In genomic region chr1:88705799-88706198, GRCm38 (mm10) we compare ENCODE assay signal across 8 mouse cellular contexts. TPM values are rescaled to one million over a fixed set of nuclear protein-coding genes. Genes with fewer than 3 reads are reported as not detected.
DNase-seq lines count a peak whose midpoint lies in the region; ATAC-seq and TF ChIP-seq lines count a peak whose summit lies in the region.

No protein-coding gene starts in this region.

- peak; percentile 88 to 93 for DNase-seq in cerebellum, postnatal 4 days (ENCODE audit: low spot score in 2 of 2)
- peak; percentile 93 for DNase-seq in gastrocnemius, adult 2 months
- peak; percentile 98 for DNase-seq in induced T-regulatory cell, adult 2 months (ENCODE audit: low read depth)
- peak; percentile 77 to 86 for DNase-seq in left cerebral cortex, adult 8-10 months (ENCODE audit: low spot score in 2 of 2)
- peak; percentile 96 for DNase-seq in mesoderm, embryonic 11.5 days (ENCODE audit: low read depth, low spot score)
- DNase-seq in right cerebral cortex, postnatal 25 days = peak; percentile 90
- peak; percentile 86 to 90 for DNase-seq in urinary bladder, postnatal 36 days (ENCODE audit: low spot score in 2 of 2)

- TF ChIP-seq CTCF in gastrocnemius, adult 2 months (IDR thresholded peaks at IDR 0.05) = no peak; the same call in none of the 2 replicates

- intact Hi-C loops in gastrocnemius, adult 2 months (cut with DNase I) = loop anchor here (1.0 to 10.0 kb wide), 4 partner anchors 143 to 351 kb away; no protein-coding TSS in a partner anchor

- peak; percentile 22 for ATAC-seq in activated CD4-positive, CD25-positive, alpha-beta regulatory T cell, adult 4 months

- peak overlapping the region; percentile 50; the same call in 1 of the 2 replicates for H3K27ac ChIP-seq in gastrocnemius, adult 2 months

- no peak overlapping the region for H3K4me3 ChIP-seq in gastrocnemius, adult 2 months

RNA-seq across cellular contexts. Expression of gene Arl4c, which starts 3.8 kb away (rescaled TPM):
- 10 to 100 TPM; 17.3 to 19.6 TPM for polyA plus RNA-seq in activated CD4-positive, CD25-positive, alpha-beta regulatory T cell, adult 4 months (2017; shearing (Covaris generic))
- under 1 TPM; 0.48 to 0.56 TPM for total RNA-seq in gastrocnemius, adult 2 months (2021)
- 10 to 100 TPM; 36.6 to 40.7 (median 39.0) TPM for total RNA-seq in left cerebral cortex, adult 8-10 months (2022)

Comparison
In these comparisons a context has a peak if more than half of its experiments do, and no peak if none do; other contexts are left out.
1. RNA of gene Arl4c, which starts 3.8 kb away (total RNA-seq): 36.6 to 40.7 TPM in left cerebral cortex, adult 8-10 months; 0.48 to 0.56 TPM in gastrocnemius, adult 2 months; every median in the first group is over 10 times any median in the second.
2. Peak in every context shown above with its lines, with median percentiles within 50 percentile points of each other: DNase-seq.